Mouse (Mus musculus) monocyte, adult 2 months (primary cell): ENCODE measurements at regions not wholly inside any gene's neighbourhood (a gene's known extent, or its start where the extent isn't known, plus 50 kb on each side); places are given as distances from the start of the nearest gene placed in this dataset.

Experiments used
- DNase-seq, 2 experiments: peaks; one replicate each; pipeline ENCODE4 v3.0.0; 2022; ENCODE audit warnings: low spot score in 2 of 2, low read depth in 1 of 2

- DNase-seq = no peak
Measured at GRCm38 (mm10) chr14:24826471-24827337, 339.8 kb downstream of the Rps24 start.

GRCm38 (mm10) chr14:24827381-24828031, 340.6 kb downstream of the Rps24 start:
- DNase-seq = no peak

GRCm38 (mm10) chr14:24829001-24829400, 342.1 kb downstream of the Rps24 start:
- DNase-seq = no peak

GRCm38 (mm10) chr14:24833211-24833610, 346.3 kb downstream of the Rps24 start:
- DNase-seq = no peak

GRCm38 (mm10) chr14:24838219-24838618, 351.3 kb downstream of the Rps24 start:
- no peak for DNase-seq

GRCm38 (mm10) chr14:24839056-24839455, 352.1 kb downstream of the Rps24 start:
- DNase-seq = no peak

- no peak for DNase-seq
Measured at GRCm38 (mm10) chr14:24841715-24842496, 355.0 kb downstream of the Rps24 start.

GRCm38 (mm10) chr14:24843626-24844025, 356.7 kb downstream of the Rps24 start:
- DNase-seq = no peak

GRCm38 (mm10) chr14:24850491-24850890, 363.6 kb downstream of the Rps24 start:
- DNase-seq = no peak

GRCm38 (mm10) chr14:24854459-24854858, 367.5 kb downstream of the Rps24 start:
- no peak for DNase-seq

GRCm38 (mm10) chr14:24862171-24862570, 375.2 kb downstream of the Rps24 start:
- no peak for DNase-seq

GRCm38 (mm10) chr14:24862661-24863060, 375.7 kb downstream of the Rps24 start:
- DNase-seq = no peak

GRCm38 (mm10) chr14:24863116-24863515, 376.2 kb downstream of the Rps24 start:
- no peak for DNase-seq

GRCm38 (mm10) chr14:24865579-24866230, 378.8 kb downstream of the Rps24 start:
- DNase-seq = no peak

- no peak for DNase-seq
Measured at GRCm38 (mm10) chr14:24867816-24868215, 380.9 kb downstream of the Rps24 start.

GRCm38 (mm10) chr14:24868756-24869155, 381.8 kb downstream of the Rps24 start:
- DNase-seq = no peak

GRCm38 (mm10) chr14:24870246-24870645, 383.3 kb downstream of the Rps24 start:
- DNase-seq = no peak

- DNase-seq = no peak
Measured at GRCm38 (mm10) chr14:24871392-24871998, 384.6 kb downstream of the Rps24 start.

GRCm38 (mm10) chr14:24872931-24873330, 386.0 kb downstream of the Rps24 start:
- DNase-seq = no peak

- DNase-seq = no peak
Measured at GRCm38 (mm10) chr14:24873406-24873805, 386.5 kb downstream of the Rps24 start.
